Mouse (Mus musculus): ENCODE measurements at regions not wholly inside any gene's neighbourhood (a gene's known extent, or its start where the extent isn't known, plus 50 kb on each side); places are given as distances from the start of the nearest gene placed in this dataset.

DNA sequence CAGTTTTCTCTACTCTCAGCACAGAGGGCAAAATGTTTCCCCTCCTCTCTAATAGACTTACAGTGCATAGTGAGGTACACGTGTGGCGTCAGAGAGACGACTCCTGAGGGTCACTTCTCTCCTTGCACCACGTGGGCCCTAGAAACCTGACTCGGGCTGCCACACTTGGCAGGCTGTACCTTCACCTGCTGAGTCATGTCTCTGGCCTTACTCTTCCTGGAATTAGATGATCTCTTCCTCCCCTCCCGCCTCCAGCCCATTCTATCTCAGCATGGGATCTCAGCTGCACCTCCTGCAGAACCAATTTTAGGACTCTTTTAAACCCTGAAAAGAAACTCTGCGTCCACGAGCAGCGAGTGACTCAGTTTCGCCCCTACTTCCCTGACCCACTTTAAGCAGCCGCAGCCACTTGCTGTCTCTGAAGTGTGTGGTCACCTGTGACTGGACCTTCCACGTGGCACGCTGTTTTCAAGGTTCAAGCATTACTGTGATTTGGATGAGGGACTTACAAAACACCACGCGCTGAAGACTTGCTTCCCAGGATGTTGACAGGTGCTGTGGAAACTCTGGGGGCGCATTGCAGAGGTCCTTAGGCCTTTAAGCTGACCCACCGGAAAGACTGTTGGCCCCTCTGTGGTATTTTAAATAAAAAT, 125.2 kb downstream of the Ndufa10 start:
- TF ChIP-seq CTCF (IDR thresholded peaks at IDR 0.05) (no peak), EP300 (IDR thresholded peaks at IDR 0.05) (no peak)

Measured in lung, postnatal 0 days (tissue).